Mouse (Mus musculus): Measurements from ENCODE around the gene Nr6a1. TPM values are rescaled to one million over a fixed set of nuclear protein-coding genes. Genes with fewer than 3 reads are reported as not detected.

Nr6a1 gene
- total RNA-seq, 2 experiments from 2014 or later = 5.6 to 7.0 TPM

- Histone ChIP-seq H3K27ac (peak overlapping the region; percentile 52), H3K4me3 (no peak overlapping the region; the same call in 1 of the 2 replicates)
- TF ChIP-seq CTCF (conservative IDR thresholded peaks at IDR 0.05) = no peak
- DNase-seq (ENCODE audit: low spot score in 2 of 2) = peak; percentile 74 to 85
Observed at GRCm38 (mm10) chr2:38950281-38950719, 22.8 kb upstream of the Nr6a1 start.

GRCm38 (mm10) chr2:38947566-38947965 is 20.1 kb upstream of the Nr6a1 start:
- Histone ChIP-seq H3K4me3 (no peak overlapping the region), H3K27ac (no peak overlapping the region)
- DNase-seq (ENCODE audit: low spot score in 2 of 2) = no peak
- TF ChIP-seq CTCF (conservative IDR thresholded peaks at IDR 0.05) = no peak

GRCm38 (mm10) chr2:38944460-38945161 is 17.1 kb upstream of the Nr6a1 start:
- Histone ChIP-seq H3K4me3 (no peak overlapping the region), H3K27ac (no peak overlapping the region)
- peak; percentile 55 for TF ChIP-seq CTCF (conservative IDR thresholded peaks at IDR 0.05)
- no peak for DNase-seq (ENCODE audit: low spot score in 2 of 2)

GRCm38 (mm10) chr2:38943977-38944376 is 16.5 kb upstream of the Nr6a1 start:
- DNase-seq (ENCODE audit: low spot score in 2 of 2) = no peak

GRCm38 (mm10) chr2:38943161-38943560 is 15.7 kb upstream of the Nr6a1 start:
- no peak for DNase-seq (ENCODE audit: low spot score in 2 of 2)
- H3K27ac ChIP-seq = no peak overlapping the region
- no peak overlapping the region for H3K4me3 ChIP-seq
- TF ChIP-seq CTCF (conservative IDR thresholded peaks at IDR 0.05) = no peak

More at GRCm38 (mm10) chr2:38943977-38944376, 16.5 kb upstream of the Nr6a1 start:
- TF ChIP-seq CTCF (conservative IDR thresholded peaks at IDR 0.05) = no peak
- Histone ChIP-seq H3K4me3 (no peak overlapping the region), H3K27ac (no peak overlapping the region)

- Histone ChIP-seq H3K4me3 (no peak overlapping the region), H3K27ac (no peak overlapping the region)
- no peak for DNase-seq (ENCODE audit: low spot score in 2 of 2)
- TF ChIP-seq CTCF (conservative IDR thresholded peaks at IDR 0.05) = no peak
Observed at GRCm38 (mm10) chr2:38941898-38942297, 14.4 kb upstream of the Nr6a1 start.

DNA sequence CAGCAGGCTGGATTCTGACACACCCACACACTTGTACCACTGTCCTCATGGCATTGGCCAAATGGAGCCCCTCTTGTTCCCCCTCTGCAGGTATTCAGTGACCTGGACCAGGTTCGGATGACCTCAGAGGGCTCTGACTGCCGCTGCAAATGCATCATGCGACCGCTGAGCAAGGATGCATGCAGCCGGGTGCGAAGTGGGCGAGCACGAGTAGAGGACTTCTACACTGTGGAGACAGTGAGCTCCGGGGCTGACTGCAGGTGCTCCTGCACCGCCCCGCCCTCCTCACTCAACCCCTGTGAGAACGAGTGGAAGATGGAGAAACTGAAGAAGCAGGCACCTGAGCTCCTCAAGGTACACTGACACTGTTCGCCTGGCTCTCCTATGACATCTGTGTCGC is 13.9 kb upstream of the Nr6a1 start:
- Histone ChIP-seq H3K4me3 (no peak overlapping the region), H3K27ac (no peak overlapping the region)
- DNase-seq (ENCODE audit: low spot score in 2 of 2) = no peak
- TF ChIP-seq CTCF (conservative IDR thresholded peaks at IDR 0.05) = no peak

GRCm38 (mm10) chr2:38939047-38939446 is 11.6 kb upstream of the Nr6a1 start:
- Histone ChIP-seq H3K4me3 (no peak overlapping the region), H3K27ac (no peak overlapping the region)
- DNase-seq (ENCODE audit: low spot score in 2 of 2) = no peak
- peak; percentile 56 for TF ChIP-seq CTCF (conservative IDR thresholded peaks at IDR 0.05)

DNA sequence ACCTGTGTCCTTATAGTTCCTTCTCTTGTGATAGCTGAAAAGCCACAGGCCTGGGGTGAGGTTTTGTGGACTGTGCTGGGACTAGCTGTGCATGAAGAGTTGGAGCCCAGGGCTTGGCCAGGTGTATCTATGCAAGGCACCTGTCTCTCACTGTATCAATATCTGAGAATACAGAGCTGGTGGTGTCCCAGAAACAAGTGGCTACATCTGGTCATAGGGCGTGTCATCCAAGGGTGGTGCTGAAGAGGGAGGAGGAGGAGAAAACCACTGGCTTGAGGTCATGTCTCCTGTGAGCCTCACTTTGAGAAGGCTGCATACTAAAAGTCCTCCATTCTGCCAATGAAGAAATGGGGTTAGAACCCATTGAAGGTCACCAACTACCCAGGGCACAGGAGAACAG is 10.5 kb upstream of the Nr6a1 start:
- Histone ChIP-seq H3K4me3 (no peak overlapping the region), H3K27ac (no peak overlapping the region)
- no peak for TF ChIP-seq CTCF (conservative IDR thresholded peaks at IDR 0.05)
- DNase-seq (ENCODE audit: low spot score in 2 of 2) = no peak

GRCm38 (mm10) chr2:38937396-38937795 is 9.9 kb upstream of the Nr6a1 start:
- no peak overlapping the region for H3K4me3 ChIP-seq
- TF ChIP-seq CTCF (conservative IDR thresholded peaks at IDR 0.05) = no peak
- no peak overlapping the region for H3K27ac ChIP-seq
- DNase-seq (ENCODE audit: low spot score in 2 of 2) = no peak

DNA sequence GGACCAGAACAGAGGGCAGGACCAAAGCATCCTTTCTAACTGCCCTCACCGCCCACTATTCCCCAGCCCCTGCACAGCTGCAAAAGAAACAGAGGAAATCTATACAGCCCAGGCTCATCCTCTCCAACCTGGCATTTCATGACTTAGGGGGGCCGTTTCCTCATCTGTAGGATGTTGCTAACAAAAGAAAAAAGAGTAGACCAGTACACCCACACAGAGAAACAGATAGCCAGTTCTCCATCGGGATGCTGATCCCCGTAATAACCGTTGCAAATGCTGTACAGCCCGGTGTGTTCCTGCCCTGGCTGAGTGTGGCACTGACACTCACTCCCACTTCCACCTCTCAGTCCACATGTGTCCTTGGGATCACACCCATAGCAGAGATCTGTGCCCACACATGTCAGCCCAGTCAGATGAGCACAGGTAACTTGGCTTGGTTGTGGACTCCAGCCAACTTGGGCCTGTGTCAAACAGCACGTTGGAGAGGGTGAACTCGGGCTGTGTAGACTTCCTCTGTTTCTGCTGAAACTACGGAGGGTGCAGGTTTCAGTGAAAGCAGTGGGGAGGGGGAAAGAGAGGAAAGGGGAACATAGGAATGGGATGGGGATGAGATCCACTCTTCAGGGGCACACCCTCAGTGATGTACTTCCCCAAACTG is 9.4 kb upstream of the Nr6a1 start:
- Histone ChIP-seq H3K4me3 (no peak overlapping the region), H3K27ac (no peak overlapping the region)
- TF ChIP-seq CTCF (conservative IDR thresholded peaks at IDR 0.05) = no peak
- DNase-seq (ENCODE audit: low spot score in 2 of 2) = no peak

DNA sequence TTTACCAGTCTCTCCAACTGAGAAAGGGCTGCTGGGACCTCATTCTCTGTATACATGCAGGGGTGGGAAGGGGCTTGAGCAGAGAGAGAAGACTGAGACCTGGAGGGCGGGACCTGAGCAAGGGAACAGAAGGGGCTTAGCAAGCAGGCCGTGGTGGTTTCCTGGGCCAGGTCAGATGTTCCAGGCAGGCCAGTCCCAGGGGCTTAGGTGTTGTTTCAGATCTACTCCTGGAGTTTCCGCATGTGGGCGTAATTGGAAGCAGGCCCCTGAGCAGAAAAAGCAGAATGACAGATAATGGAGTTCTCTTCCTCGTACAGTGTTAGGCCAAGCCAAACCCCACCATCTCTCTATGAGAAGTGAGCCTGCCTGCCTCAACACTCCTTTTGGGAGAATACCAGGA is 7.4 kb upstream of the Nr6a1 start:
- TF ChIP-seq CTCF (conservative IDR thresholded peaks at IDR 0.05) = no peak
- no peak for DNase-seq (ENCODE audit: low spot score in 2 of 2)

DNA sequence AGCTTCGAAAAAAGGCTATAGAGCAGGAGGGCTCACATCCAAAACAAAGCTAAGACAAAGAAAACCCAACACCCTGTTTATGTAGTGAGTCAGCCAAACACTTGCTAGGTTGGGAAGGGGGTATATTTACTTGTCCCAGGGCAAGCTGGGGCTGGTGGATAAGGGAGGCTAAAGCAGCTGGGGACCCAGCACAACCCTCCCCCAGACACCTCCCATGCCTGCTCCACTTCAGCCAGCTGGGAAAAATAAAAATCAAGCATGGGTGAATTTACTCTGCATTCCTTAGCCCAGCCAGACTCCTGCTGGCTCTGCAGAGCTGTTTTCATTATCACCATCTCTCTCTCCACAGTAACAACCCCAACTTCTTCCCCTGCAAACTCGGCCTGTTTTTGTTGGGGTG is 6.4 kb upstream of the Nr6a1 start:
- no peak for TF ChIP-seq CTCF (conservative IDR thresholded peaks at IDR 0.05)
- Histone ChIP-seq H3K27ac (no peak overlapping the region), H3K4me3 (no peak overlapping the region)
- no peak for DNase-seq (ENCODE audit: low spot score in 2 of 2)

More for the DNA sequence above, 7.4 kb upstream of the Nr6a1 start:
- no peak overlapping the region for H3K4me3 ChIP-seq
- H3K27ac ChIP-seq = no peak overlapping the region
